Mouse (Mus musculus): ENCODE data around the gene Zfp74. TPM values are rescaled to one million over a fixed set of nuclear protein-coding genes. Genes with fewer than 3 reads are reported as not detected.

Gene Zfp74
- polyA plus RNA-seq, 1 experiment from 2014 or later, result 11.4 TPM

DNA sequence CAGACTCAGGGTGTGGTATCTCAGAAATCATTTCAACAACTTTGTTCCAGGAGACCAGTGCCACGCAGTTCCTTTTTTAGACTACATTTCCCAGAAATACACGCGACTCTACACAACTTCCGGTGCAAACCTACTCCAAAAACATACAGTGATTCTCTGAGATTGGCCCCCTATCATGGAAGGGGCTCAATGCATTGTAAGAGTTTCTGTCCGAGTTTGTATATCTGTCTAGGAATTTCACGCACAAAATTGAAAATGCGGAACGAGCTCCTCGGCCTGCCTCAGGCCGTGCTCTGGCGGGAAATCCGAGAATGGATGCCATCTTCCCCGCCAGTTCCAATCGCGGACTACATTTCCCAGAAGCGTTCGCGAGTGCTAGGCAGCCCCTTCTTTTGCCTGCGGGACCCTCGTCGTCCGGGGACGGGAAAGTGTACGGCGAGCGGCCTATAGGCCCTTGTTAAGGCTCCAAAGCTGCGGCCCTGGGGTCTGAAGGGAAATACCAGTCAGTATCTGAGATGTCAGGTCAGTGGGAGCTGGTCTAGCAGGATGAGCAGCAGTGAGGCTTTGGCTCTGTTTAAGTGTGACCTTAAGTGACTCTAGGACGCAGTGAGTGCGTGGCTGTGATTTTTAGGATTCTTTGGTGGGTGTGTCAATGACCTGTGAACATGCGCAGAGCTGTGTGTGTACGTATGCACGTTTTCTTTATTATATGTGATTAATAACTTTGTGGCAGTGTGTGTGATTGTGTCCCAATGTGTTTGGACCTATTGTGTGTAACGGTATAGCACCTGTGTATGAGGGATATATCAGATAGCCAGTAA, 45.5 kb downstream of the Zfp74 start, which contains the start of gene Zfp383:
Gene Zfp383 (plus strand): TSS at position 94 of the 821 bp plus-strand sequence.
- ATAC-seq (ENCODE audit: insufficient number of reproducible peaks, low FRiP score, low TSS enrichment, low read depth), result peak; percentile 87
- under 1% methylated on average over 33 of the region's 33 CpGs for WGBS

DNA sequence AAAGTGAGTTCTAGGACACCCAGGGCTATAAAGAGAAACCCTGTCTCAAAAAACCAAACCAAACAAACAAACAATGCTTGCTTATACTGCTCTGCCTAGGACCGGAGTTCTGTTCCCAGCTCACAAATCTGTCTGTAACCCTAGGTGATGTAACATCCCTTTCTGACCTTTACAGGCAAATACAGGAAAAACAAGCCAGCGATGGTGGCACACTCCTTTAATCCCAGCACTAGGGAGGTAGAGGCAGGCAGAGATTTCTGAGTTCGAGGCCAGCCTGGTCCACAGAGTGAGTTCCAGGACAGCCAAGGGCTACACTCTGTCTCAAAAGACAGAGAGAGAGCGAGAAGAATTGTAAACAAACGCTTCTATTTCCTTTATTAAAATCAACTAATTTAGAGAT, 46.7 kb downstream of the Zfp74 start:
- WGBS, result 87% methylated on average over 5 of the region's 5 CpGs
- Histone ChIP-seq H3K9ac (no peak overlapping the region), H3K27me3 (no peaks in the 10 kb centered on the region), H3K4me1 (peaks cover 24% of the 10 kb centered on the region), H3K27ac (replicated peaks) (peak overlapping the region; percentile 98), H3K36me3 (peaks cover 23% of the 10 kb centered on the region), H3K4me2 (replicated peaks) (peak overlapping the region; percentile 72; the same call in 1 of the 2 replicates), H3K9me3 (replicated peaks) (no peaks in the 10 kb centered on the region), H3K4me3 (replicated peaks) (no peak overlapping the region)
- no peak for ATAC-seq (ENCODE audit: insufficient number of reproducible peaks, low FRiP score, low TSS enrichment, low read depth)

More for the DNA sequence above, 45.5 kb downstream of the Zfp74 start, which contains the start of gene Zfp383:
- Histone ChIP-seq H3K9ac (peak within 1 kb of the TSS; percentile 73), H3K4me2 (replicated peaks) (peak within 1 kb of the TSS; percentile 72), H3K27ac (replicated peaks) (peak within 1 kb of the TSS; percentile 98), H3K4me3 (replicated peaks) (peak within 1 kb of the TSS; percentile 70), H3K27me3 (no peaks in the 10 kb centered on the region), H3K4me1 (peaks cover 24% of the 10 kb centered on the region), H3K9me3 (replicated peaks) (no peaks in the 10 kb centered on the region), H3K36me3 (peaks cover 28% of the 10 kb centered on the region)

DNA sequence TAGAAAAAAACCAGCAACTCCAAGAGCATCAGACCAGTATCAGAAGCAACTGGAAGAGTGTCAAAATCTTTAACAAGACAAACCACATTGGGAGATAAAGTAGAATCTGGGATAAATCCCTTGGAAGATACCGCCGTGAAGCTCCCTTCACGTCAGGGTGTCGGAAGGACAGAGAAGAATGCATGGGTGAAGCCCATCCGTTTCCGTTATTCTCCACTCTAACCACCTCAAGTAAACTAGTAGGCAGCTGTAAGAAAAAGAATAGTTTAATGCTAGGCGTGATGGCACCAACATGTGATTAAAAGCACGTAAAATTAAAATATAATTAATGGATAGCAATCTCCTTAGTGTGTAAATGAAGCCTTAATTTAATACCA, 47.2 kb downstream of the Zfp74 start:
- Histone ChIP-seq H3K9me3 (replicated peaks) (no peaks in the 10 kb centered on the region), H3K4me3 (replicated peaks) (peak overlapping the region; percentile 60), H3K4me2 (replicated peaks) (peak overlapping the region; percentile 72), H3K9ac (no peak overlapping the region), H3K36me3 (peaks cover 19% of the 10 kb centered on the region), H3K27ac (replicated peaks) (peak overlapping the region; percentile 98), H3K4me1 (peaks cover 24% of the 10 kb centered on the region), H3K27me3 (no peaks in the 10 kb centered on the region)
- WGBS, result 21% methylated on average over 8 of the region's 8 CpGs
- ATAC-seq (ENCODE audit: insufficient number of reproducible peaks, low FRiP score, low TSS enrichment, low read depth), result no peak

DNA sequence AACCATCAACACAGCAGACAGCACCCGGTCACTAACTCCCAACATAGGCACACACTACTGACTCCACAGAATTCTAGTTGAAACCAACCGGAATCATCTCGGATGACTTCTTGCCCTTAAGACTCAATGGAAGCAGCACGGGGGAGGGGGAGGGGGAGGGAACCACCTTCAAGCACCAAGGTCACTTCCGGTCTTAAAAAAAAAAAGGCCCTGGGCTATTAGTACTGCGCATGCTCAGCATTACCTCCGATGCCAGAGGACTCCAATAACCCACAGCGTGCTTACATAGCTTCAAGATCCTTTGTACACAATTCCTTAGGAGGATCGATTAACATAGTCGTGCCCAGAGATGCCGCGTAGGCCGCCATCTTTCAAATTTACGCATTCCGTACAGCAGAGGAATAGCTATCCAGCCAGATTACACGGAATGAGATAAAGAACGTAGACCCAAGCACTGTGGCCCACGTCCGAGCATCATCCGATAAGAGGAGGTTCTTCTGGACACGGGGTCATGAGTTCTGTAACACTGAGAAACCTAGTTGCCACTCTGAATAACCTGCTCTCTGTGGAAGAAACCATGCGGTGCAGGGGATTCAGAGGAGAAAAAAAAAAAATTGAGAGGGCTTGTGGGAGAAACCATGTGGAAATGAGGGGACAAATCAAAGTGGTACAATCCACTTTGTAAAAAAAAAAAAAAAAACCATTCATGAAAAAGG, 47.8 kb downstream of the Zfp74 start, which contains the start of gene Zfp27:
Gene Zfp27 (minus strand): TSS at position 607 of the 716 bp plus-strand sequence.
- peak; percentile 87 for ATAC-seq (ENCODE audit: insufficient number of reproducible peaks, low FRiP score, low TSS enrichment, low read depth)
- peaks cover 18% of the 10 kb centered on the region for H3K36me3 ChIP-seq
- peaks cover 24% of the 10 kb centered on the region for H3K4me1 ChIP-seq
- peak within 1 kb of the TSS; percentile 98 for H3K27ac ChIP-seq (replicated peaks)
- H3K9ac ChIP-seq, result peak within 1 kb of the TSS; percentile 55
- WGBS, result 1% methylated on average over 22 of the region's 22 CpGs
- no peaks in the 10 kb centered on the region for H3K9me3 ChIP-seq (replicated peaks)
- peak within 1 kb of the TSS; percentile 60 for H3K4me3 ChIP-seq (replicated peaks)
- no peaks in the 10 kb centered on the region for H3K27me3 ChIP-seq
- peak within 1 kb of the TSS; percentile 72 for H3K4me2 ChIP-seq (replicated peaks)

DNA sequence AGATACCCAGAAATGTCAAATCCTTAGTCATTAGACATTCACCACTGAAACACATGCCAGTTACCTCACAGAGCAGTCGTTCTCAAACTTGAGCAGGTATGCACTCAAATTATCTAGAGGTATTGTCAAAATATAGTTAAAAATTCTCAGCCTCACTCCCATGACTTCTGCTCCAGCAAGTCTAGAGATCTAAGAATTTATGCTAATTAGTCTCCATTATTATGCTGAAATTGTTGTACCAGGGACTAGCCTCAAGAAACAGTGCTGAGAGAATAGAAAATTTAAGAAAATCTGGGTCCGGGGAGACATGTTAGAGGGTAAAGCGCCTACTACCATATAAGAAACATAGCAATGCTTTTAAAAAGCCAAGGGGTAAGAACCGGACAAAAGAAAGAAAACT, 49.8 kb downstream of the Zfp74 start:
- WGBS, result 93% methylated on average over 4 of the region's 4 CpGs
- Histone ChIP-seq H3K27ac (replicated peaks) (no peak overlapping the region), H3K4me3 (replicated peaks) (no peak overlapping the region), H3K9me3 (replicated peaks) (no peaks in the 10 kb centered on the region), H3K27me3 (no peaks in the 10 kb centered on the region), H3K9ac (no peak overlapping the region), H3K4me1 (peaks cover 11% of the 10 kb centered on the region), H3K36me3 (peaks cover 30% of the 10 kb centered on the region), H3K4me2 (replicated peaks) (no peak overlapping the region)
- no peak for ATAC-seq (ENCODE audit: insufficient number of reproducible peaks, low FRiP score, low TSS enrichment, low read depth)

DNA sequence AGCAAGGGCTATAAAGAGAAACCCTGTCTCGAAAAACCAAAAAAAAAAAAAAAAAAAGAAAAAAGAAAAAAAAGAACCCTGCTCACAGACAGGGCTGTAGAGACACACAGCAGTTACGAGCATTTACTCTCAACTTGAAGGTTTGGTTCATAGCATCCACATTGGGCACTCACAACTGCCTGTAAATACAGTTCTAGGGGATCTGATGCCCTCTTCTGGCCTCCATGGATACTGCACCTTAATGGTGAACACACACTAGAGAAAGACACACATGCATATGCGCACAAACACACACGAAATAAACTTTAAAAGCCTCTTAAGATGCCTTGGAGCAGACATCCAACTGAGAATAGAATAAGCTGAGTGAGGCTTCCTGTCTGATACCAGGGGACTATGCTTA, 55.5 kb downstream of the Zfp74 start:
- 91% methylated on average over 4 of the region's 4 CpGs for WGBS
- Histone ChIP-seq H3K4me2 (replicated peaks) (no peak overlapping the region), H3K4me1 (no peaks in the 10 kb centered on the region), H3K27ac (replicated peaks) (no peak overlapping the region), H3K27me3 (no peaks in the 10 kb centered on the region), H3K4me3 (replicated peaks) (no peak overlapping the region), H3K9ac (no peak overlapping the region), H3K36me3 (peaks cover 86% of the 10 kb centered on the region), H3K9me3 (replicated peaks) (peaks cover 31% of the 10 kb centered on the region)
- ATAC-seq (ENCODE audit: insufficient number of reproducible peaks, low FRiP score, low TSS enrichment, low read depth), result no peak

DNA sequence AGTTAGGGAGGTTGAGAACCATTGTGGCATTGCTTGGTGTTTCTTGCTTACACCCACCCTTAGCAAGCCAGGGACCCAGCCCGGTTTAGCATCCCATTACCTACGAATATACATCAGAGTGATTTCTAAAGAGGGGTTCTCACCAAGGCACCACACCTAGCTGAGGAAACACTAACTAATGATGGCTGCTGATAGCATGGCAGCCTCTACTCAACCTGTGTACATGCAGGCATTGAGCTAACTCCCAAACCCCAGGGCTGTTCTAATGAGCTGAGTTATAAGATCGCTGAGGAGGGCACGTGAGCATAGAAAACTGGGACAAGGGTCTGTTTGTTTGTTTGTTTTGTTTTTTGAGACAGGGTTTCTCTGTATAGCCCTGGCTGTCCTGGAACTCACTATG, 61.1 kb downstream of the Zfp74 start:
- Histone ChIP-seq H3K9me3 (replicated peaks) (peaks cover 43% of the 10 kb centered on the region), H3K4me2 (replicated peaks) (no peak overlapping the region), H3K4me3 (replicated peaks) (no peak overlapping the region), H3K4me1 (no peaks in the 10 kb centered on the region), H3K27ac (replicated peaks) (no peak overlapping the region), H3K27me3 (no peaks in the 10 kb centered on the region), H3K36me3 (peaks cover 75% of the 10 kb centered on the region), H3K9ac (no peak overlapping the region)
- WGBS, result 98% methylated on average over 4 of the region's 4 CpGs
- ATAC-seq (ENCODE audit: insufficient number of reproducible peaks, low FRiP score, low TSS enrichment, low read depth), result no peak

DNA sequence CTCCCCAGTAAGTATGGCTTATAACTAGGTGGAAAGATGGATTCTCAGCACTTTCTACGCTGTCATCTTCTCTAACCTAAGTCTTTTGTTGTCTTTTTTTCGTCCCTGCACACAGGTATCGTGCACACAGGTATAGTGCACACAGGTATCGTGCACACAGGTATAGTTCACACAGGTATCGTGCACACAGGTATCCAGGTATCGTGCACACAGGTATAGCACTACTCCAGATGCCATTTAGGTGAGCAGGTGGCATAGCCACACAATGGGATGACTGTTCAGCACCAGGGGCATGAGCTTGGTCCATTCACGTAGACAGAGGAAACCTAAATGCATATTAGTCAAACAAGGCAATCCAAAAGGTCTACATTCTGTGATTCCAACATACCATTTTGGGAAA, 63.4 kb downstream of the Zfp74 start:
- Histone ChIP-seq H3K4me3 (replicated peaks) (no peak overlapping the region), H3K9ac (no peak overlapping the region), H3K27me3 (no peaks in the 10 kb centered on the region), H3K4me2 (replicated peaks) (no peak overlapping the region), H3K36me3 (peaks cover 53% of the 10 kb centered on the region), H3K4me1 (no peaks in the 10 kb centered on the region), H3K27ac (replicated peaks) (no peak overlapping the region), H3K9me3 (replicated peaks) (peaks cover 34% of the 10 kb centered on the region)
- 95% methylated on average over 7 of the region's 7 CpGs for WGBS
- ATAC-seq (ENCODE audit: insufficient number of reproducible peaks, low FRiP score, low TSS enrichment, low read depth), result no peak

DNA sequence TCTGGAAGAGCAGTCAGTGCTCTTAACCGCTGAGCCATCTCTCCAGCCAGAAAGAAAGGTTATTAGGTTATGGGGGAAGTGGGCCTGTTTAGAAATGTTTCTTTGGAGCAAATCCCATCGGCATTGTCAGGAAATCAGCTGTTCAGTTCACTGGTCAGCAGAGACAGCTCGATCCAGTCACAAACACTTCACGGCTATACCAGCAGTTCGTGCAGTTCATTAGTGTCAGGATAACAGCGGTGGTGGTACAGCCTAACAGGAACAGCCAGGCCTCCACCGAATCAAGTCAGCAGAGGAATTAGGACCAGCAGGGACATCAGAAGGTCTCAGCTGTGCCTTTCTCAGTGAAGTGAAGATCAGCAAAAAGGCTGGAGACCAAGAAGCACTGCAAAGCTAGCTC, 73.0 kb downstream of the Zfp74 start:
- ATAC-seq (ENCODE audit: insufficient number of reproducible peaks, low FRiP score, low TSS enrichment, low read depth), result no peak
- H3K36me3 ChIP-seq, result peaks cover 10% of the 10 kb centered on the region
- H3K9me3 ChIP-seq (replicated peaks), result peaks cover 17% of the 10 kb centered on the region; the same call in 1 of the 2 replicates
- no peak overlapping the region for H3K27ac ChIP-seq (replicated peaks)
- no peaks in the 10 kb centered on the region for H3K4me1 ChIP-seq
- no peak overlapping the region for H3K4me3 ChIP-seq (replicated peaks)
- no peak overlapping the region for H3K4me2 ChIP-seq (replicated peaks)
- WGBS, result 87% methylated on average over 7 of the region's 7 CpGs
- H3K9ac ChIP-seq, result no peak overlapping the region
- H3K27me3 ChIP-seq, result no peaks in the 10 kb centered on the region
